Mouse (Mus musculus): ENCODE data around the gene Gm14444.
"Not testable (repeated sequence)": the region's sequence is repeated elsewhere in the genome, so short reads cannot be mapped to it uniquely, and the experiment has no call there.

The Gm14444 gene

DNA sequence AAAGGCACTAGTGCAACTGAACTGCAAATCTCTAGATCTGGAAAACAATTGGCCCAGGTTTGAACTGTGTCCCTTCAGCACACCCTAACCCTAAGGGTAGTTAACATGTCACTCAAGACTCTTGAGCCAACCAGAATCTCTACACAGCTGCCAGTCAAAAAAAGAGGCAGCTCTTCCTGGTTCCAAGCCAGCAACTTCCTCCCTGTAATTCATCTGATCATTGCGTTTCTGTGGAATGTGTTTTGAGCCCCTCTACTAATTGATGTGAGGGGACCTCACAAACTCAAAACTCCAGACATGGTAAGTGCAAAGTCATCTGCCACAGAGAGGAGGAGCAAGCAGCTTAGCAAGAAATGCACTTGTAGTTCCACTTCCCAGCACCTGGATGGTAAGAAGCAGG, at the start of gene Gm14444:
TSS of gene Gm14444 (plus strand) at position 220 of the 400 bp plus-strand sequence.
- not testable (repeated sequence) for DNase-seq (ENCODE audit: low read depth, low spot score)

DNA sequence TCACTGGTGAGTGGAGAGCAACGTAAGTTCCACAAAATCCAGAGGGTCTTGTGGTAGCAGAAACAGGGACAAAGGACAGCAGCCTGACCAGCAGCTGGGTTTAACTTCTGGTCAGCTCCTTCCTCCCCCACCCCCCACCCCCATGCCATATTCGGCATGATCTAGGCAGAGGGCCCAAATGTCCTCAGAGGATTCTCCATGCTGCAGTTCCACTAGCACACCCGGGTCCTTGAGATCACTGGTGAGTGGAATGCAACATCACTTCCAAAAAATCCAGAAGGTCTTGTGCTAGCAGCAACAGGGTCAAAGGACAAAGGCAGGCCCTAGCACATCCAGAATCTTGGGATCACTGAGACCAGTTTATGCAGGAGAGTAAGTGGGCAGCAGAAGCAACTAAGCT, 44.6 kb upstream of the Gm14444 start:
- DNase-seq (ENCODE audit: low read depth, low spot score) = not testable (repeated sequence)

DNA sequence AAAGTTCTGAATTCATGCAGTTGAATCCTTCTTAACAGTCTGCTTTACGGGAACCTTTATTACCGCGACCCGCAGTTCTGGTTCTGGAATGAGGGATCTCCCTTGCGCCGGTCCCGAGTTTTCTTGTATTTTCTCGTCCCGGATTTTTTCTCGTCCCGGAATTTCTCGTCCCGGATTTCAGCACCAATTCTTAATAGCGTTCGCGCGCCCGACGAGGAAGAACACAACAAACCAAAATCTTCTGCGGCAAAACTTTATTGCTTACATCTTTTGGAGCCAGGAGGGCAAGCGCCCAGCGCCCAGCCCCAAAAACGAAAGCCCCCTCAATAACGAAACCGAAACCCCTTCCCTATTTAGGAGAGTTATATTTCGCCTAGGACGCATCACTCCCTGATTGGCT, 34.2 kb downstream of the Gm14444 start:
- DNase-seq (ENCODE audit: low read depth, low spot score) = not testable (repeated sequence)

DNA sequence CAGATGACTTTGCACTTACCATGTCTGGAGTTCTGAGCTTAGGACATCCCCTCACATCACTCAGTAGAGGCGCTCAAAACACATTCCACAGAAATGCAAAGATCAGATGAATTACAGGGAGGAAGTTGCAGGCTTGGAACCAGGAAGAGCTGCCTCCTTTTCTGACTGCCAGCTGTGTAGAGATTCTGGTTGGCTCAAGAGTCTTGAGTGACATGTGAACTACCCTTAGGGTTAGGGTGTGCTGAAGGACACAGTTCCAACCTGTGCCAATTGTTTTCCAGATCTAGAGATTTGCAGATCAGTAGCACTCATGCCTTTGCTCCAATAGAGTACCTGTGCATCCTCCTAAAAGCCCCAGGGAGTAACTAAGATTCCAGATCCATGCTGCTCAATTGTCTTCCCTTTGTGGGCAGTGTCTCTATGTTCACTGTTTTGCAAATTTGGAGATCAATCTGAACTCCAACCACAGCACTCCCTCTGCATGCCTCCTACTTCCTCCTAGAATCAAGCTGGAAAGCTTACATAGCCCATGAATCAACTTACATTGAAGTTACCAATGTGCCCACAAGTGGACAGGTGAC, 57.7 kb downstream of the Gm14444 start, which contains the start of gene Gm14393:
TSS of gene Gm14393 (minus strand) at position 101 of the 581 bp plus-strand sequence.
- not testable (repeated sequence) for DNase-seq (ENCODE audit: low read depth, low spot score)
